Mouse (Mus musculus) heart, embryonic 14.5 days (tissue): ENCODE data around the gene Tnfrsf21. TPM values are rescaled to one million over a fixed set of nuclear protein-coding genes. Genes with fewer than 3 reads are reported as not detected.

Source experiments
- ATAC-seq: fragments of 200-750 bp; cut with Nextera tagmentation; 2 replicates; pipeline ENCODE4 v1.8.0; 2017; ENCODE audit warnings: low read depth, moderate TSS enrichment; ENCODE audit not compliant: insufficient number of reproducible peaks, insufficient read depth, low FRiP score
- H3K27ac ChIP-seq, 2 experiments: fragments of 200-500 bp in 1 of 2; fragments of 300-500 bp in 1 of 2; sonication (generic) in 1 of 2; replicated peaks in 1 of 2; 2 replicates each; pipeline ENCODE4 v1.5.1; 2012 to 2014; ENCODE audit warnings: low read depth in 2 of 2, low read length in 2 of 2, control low read depth in 1 of 2, mild to moderate bottlenecking in 1 of 2, mixed read lengths in 1 of 2; ENCODE audit not compliant: control insufficient read depth in 1 of 2, insufficient read depth in 1 of 2
- H3K27me3 ChIP-seq: fragments of 300-500 bp; sonication (generic); 2 replicates; pipeline ENCODE4 v1.6.1; 2014; ENCODE audit warnings: mild to moderate bottlenecking, low read length, control low read depth; ENCODE audit not compliant: control insufficient read depth, insufficient read depth
- H3K36me3 ChIP-seq: fragments of 300-500 bp; sonication (generic); 2 replicates; pipeline ENCODE4 v1.6.1; 2014; ENCODE audit warnings: mild to moderate bottlenecking, control low read depth, low read length, mixed read lengths; ENCODE audit not compliant: control insufficient read depth, insufficient read depth
- H3K4me1 ChIP-seq, 2 experiments: fragments of 200-500 bp in 1 of 2; fragments of 300-500 bp in 1 of 2; sonication (generic) in 1 of 2; 2 replicates each; pipeline ENCODE4 v1.6.1; 2012 to 2014; ENCODE audit warnings: low read length in 2 of 2, control low read depth in 1 of 2, mixed read lengths in 1 of 2; ENCODE audit not compliant: control insufficient read depth in 2 of 2, insufficient read depth in 2 of 2
- H3K4me2 ChIP-seq: fragments of 300-500 bp; sonication (generic); 2 replicates; pipeline ENCODE4 v1.6.1; 2014; ENCODE audit warnings: mild to moderate bottlenecking, low read length
- H3K4me3 ChIP-seq, 2 experiments: fragments of 200-500 bp in 1 of 2; fragments of 300-500 bp in 1 of 2; sonication (generic) in 1 of 2; 2 replicates each; pipeline ENCODE4 v1.5.1; 2012 to 2014; ENCODE audit warnings: low read length in 2 of 2, mild to moderate bottlenecking in 2 of 2, control low read depth in 1 of 2, low read depth in 1 of 2, moderate library complexity in 1 of 2; ENCODE audit not compliant: control insufficient read depth in 1 of 2, insufficient read depth in 1 of 2
- H3K9ac ChIP-seq: fragments of 300-500 bp; sonication (generic); 2 replicates; pipeline ENCODE4 v1.6.1; 2014; ENCODE audit warnings: mild to moderate bottlenecking, low read length
- H3K9me3 ChIP-seq: fragments of 300-500 bp; sonication (generic); 2 replicates; pipeline ENCODE4 v1.6.1; 2016; ENCODE audit warnings: low read length, control low read depth; ENCODE audit not compliant: control insufficient read depth
- WGBS: fragments of 180-500 bp; shearing (Covaris S2); extraction: QIAGEN DNeasy Blood & Tissue Kit; methylation state at CpG from one replicate; pipeline ENCODE4 v1.1.7; 2014; 5-methylcytosine and 5-hydroxymethylcytosine counted together
- polyA plus RNA-seq: library from polyadenylated mRNA; unstranded; fragments of >200 nt; fragmentation: Nextera tagmentation; extraction: Ambion mirVana; gene quantifications from 2 replicates; pipeline ENCODE4 v1.2.1, GENCODE M21; 2014

Gene Tnfrsf21
- polyA plus RNA-seq, 1 experiment from 2014 or later, result 9.6 TPM

DNA sequence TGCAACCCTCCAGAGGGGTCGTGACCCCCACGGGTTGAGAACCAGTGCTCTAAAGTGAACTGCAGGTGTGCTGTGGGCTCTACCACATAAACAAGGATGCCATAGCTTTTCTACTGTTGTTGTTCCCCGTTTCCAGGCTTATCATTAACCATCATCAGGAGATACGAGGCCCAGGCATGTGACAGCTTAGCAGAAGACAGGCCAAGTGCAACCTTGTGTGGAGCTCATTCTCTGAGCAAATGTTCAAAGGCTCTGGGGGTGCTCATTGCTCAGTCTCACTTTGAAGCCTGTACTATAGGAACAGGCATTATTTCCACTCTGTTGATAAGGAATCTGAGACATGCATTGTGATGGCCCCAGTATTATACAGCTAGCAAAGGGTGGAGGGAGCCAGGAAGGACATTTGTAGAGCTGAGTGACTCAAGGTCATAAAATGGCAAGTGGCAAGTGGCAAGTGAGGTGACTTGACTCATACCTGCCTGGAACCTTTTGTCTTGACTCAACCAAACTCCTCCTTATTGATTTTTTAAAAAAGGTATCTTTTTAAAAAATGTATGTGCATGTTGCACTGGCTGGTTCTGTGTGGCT, 80.8 kb downstream of the Tnfrsf21 start:
- Histone ChIP-seq H3K4me2 (no peak overlapping the region), H3K9ac (no peak overlapping the region), H3K4me1 (no peaks in the 10 kb centered on the region), H3K4me3 (no peak overlapping the region), H3K36me3 (no peaks in the 10 kb centered on the region), H3K27me3 (no peaks in the 10 kb centered on the region), H3K27ac (no peak overlapping the region), H3K9me3 (no peaks in the 10 kb centered on the region)
- WGBS, result 62% methylated on average over 4 of the region's 4 CpGs
- ATAC-seq, result no peak

DNA sequence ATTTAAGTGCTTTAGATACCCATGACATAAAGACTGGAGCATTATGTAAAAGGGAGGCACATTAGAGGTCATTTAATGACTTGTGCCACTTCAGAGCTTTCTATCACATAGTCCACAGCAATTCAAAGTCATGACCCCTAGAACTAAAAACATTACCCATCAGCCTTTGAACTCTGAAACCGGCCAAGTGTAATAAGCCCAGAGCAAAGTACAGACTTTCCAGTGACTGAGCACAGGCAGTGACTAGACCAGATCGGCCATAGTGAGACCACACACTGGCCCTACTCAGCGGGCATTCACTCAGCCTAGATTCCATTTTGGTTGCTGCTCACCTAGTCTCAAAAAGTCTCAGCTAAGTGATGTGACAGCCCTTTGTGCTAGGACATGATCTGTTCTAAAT, 89.8 kb downstream of the Tnfrsf21 start:
- Histone ChIP-seq H3K4me3 (no peak overlapping the region), H3K27me3 (no peaks in the 10 kb centered on the region), H3K36me3 (no peaks in the 10 kb centered on the region), H3K4me1 (no peaks in the 10 kb centered on the region), H3K4me2 (no peak overlapping the region), H3K27ac (no peak overlapping the region), H3K9me3 (no peaks in the 10 kb centered on the region), H3K9ac (no peak overlapping the region)
- WGBS, result 81% methylated on average over 3 of the region's 3 CpGs
- ATAC-seq, result no peak

DNA sequence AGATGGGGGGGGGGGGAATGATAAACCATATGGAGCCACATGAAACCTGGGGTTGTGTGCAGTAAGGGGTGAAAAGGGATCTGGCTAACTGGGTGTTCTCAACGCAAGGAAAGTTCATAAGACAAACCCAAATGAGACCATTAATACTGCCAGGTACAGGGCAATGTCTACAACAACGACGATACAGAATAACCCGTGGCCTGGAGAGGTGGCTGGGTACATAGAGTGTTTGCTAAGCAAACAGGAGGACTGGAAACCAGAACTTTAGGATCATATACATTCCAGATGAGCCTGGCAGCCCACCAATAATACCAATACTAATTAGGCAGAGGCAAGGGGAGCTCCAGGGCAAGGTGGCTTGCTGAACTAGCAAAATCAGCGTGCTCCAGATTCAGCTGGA, 91.0 kb downstream of the Tnfrsf21 start:
- no peaks in the 10 kb centered on the region for H3K4me1 ChIP-seq
- no peak overlapping the region for H3K4me3 ChIP-seq
- H3K27ac ChIP-seq, result no peak overlapping the region
- WGBS, result 85% methylated on average over 5 of the region's 5 CpGs
- no peak overlapping the region for H3K4me2 ChIP-seq
- no peak for ATAC-seq
- no peaks in the 10 kb centered on the region for H3K36me3 ChIP-seq
- H3K9me3 ChIP-seq, result no peaks in the 10 kb centered on the region
- no peaks in the 10 kb centered on the region for H3K27me3 ChIP-seq
- no peak overlapping the region for H3K9ac ChIP-seq

DNA sequence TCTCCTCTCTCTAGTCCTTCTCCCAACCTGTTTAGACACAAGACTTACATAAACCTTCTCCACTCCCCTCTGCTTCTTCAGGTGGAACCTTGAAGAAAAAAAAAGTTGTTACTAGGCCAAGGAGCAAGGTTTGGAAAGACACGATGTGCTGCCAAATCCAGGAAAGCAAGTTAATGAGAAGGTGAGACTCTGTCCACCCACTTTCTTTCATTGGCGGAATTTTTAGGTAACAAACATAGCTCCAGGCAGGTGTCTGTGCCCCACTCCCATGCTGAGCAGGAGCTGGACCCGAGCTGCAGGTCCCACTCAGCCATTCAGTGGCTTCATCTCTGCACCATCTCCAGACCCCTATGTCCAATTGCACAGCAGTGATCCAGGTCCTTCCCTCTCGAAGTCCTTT, 93.1 kb downstream of the Tnfrsf21 start:
- H3K27me3 ChIP-seq, result no peaks in the 10 kb centered on the region
- no peak overlapping the region for H3K27ac ChIP-seq
- H3K9me3 ChIP-seq, result no peaks in the 10 kb centered on the region
- H3K9ac ChIP-seq, result no peak overlapping the region
- no peak overlapping the region for H3K4me2 ChIP-seq
- no peaks in the 10 kb centered on the region for H3K4me1 ChIP-seq
- no peak for ATAC-seq
- 67% methylated on average over 4 of the region's 4 CpGs for WGBS
- no peaks in the 10 kb centered on the region for H3K36me3 ChIP-seq
- H3K4me3 ChIP-seq, result no peak overlapping the region

DNA sequence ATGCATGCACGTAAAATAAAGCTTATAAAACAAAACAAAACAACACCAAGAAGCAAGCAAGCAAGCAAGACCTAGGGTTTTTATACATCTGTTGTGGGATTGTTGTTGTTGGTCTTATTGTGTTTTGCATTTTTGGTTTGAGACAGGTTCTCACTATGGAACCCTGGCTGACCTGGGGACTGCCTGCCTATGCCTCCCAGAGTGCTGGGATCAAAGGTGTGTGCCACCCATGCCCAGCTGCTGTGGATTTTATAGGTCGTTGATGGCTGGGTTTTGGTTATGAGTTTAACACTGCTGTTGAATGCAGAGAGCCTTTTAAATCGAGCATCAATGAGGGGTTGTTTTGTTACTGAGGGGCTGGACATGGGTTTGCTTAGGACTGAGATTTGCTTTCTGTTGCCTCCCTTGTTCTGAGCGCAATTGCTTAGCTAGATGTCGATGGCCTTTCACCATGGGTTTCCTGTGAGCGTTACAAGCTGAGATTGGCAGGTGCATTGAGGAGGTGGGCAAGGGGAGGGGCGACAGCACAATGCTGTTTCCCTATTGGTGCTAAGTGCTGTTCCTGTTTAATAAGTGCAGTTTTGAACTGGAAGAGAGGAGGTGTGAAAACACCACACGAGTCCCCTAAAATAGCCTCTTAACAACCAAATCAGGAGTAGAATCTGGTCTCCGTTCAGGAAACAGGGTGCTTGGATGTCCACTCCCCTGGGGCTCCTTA, 94.0 kb downstream of the Tnfrsf21 start:
- Histone ChIP-seq H3K9ac (no peak overlapping the region), H3K4me1 (no peaks in the 10 kb centered on the region), H3K27me3 (no peaks in the 10 kb centered on the region), H3K4me3 (no peak overlapping the region), H3K9me3 (no peaks in the 10 kb centered on the region), H3K4me2 (no peak overlapping the region), H3K36me3 (no peaks in the 10 kb centered on the region), H3K27ac (no peak overlapping the region)
- no peak for ATAC-seq
- WGBS, result 69% methylated on average over 9 of the region's 9 CpGs

DNA sequence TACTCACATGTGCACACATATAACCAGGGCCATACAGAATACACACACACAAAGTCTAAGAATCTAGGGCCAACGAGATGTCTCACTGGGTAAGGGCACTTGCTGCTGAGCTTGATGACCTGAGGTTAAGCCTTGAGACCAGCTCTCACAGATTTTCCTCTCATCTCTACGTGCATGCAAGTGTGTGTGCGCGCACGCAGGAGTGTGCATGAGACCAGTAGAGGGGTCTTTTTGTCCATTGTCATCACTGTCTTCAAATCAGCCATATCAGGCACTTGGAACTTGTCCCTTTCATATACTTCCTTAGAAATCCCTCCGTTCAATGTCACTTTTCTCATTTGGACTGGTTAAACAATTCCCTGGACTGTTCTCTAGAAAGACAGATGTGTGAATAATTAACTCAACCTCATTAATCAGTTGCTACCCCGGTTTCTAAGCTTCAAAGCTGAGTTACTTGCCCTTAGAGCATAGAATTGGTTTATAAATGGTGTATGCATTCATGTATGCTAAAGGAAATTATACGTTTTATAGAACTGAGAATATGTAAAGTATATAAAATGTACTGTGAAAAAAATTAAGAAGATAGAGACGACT, 97.1 kb downstream of the Tnfrsf21 start:
- no peaks in the 10 kb centered on the region for H3K27me3 ChIP-seq

DNA sequence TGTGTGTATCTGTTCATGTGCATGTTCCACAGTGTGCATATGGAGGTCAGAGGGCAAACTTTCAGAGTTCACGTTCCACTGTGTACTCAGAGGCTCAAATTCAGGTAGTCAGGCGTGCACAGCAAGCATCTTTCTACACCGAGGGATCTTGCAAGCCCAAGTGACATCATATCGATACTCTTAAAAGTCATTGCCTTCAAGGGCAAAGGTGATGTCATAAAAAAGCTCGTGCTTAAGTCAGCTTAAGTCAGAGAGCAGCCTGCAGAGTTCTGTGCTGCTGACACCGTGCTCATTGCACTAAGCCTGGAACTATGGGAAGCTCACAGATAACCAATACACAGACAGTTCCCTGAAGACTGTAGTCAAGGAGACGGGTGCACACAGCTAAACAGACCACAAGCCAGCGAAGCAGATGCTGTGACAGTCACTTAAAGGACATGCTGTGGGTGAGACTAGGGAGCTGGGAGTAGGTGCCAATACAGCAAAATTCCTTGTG, 97.8 kb downstream of the Tnfrsf21 start:
- 61% methylated on average over 8 of the region's 8 CpGs for WGBS

More for the DNA sequence above, 97.1 kb downstream of the Tnfrsf21 start:
- Histone ChIP-seq H3K36me3 (no peaks in the 10 kb centered on the region), H3K9me3 (no peaks in the 10 kb centered on the region), H3K27ac (no peak overlapping the region), H3K4me3 (no peak overlapping the region), H3K9ac (no peak overlapping the region), H3K4me2 (no peak overlapping the region), H3K4me1 (no peaks in the 10 kb centered on the region)
- no peak for ATAC-seq
- 80% methylated on average over 9 of the region's 9 CpGs for WGBS

More for the DNA sequence above, 97.8 kb downstream of the Tnfrsf21 start:
- Histone ChIP-seq H3K4me2 (no peak overlapping the region), H3K9me3 (no peaks in the 10 kb centered on the region), H3K27me3 (no peaks in the 10 kb centered on the region), H3K27ac (no peak overlapping the region), H3K4me3 (no peak overlapping the region), H3K4me1 (no peaks in the 10 kb centered on the region), H3K9ac (no peak overlapping the region), H3K36me3 (no peaks in the 10 kb centered on the region)
- ATAC-seq, result no peak
